Mouse (Mus musculus) left cerebral cortex, adult 18-20 months (tissue): ENCODE data around the gene Prr5. TPM values are rescaled to one million over a fixed set of nuclear protein-coding genes. Genes with fewer than 3 reads are reported as not detected.
A peak's percentile ranks its signal among the peaks of the same experiment; 100 is the strongest.

Experiments
- DNase-seq, 2 experiments: peaks; one replicate each; pipeline ENCODE4 v3.0.0; 2021 to 2022; ENCODE audit warnings: low spot score in 2 of 2, mixed read lengths in 1 of 2
- total RNA-seq, 2 experiments: library from RNA; stranded (reverse); gene quantifications; 2 replicates each; pipeline ENCODE4 v1.2.3; 2021

The Prr5 gene
- total RNA-seq, 2 experiments from 2014 or later = 9.2 to 10.8 TPM

GRCm38 (mm10) chr15:84679794-84680193 is 10.4 kb downstream of the Prr5 start:
- no peak for DNase-seq

- DNase-seq = peak in 1 of 2 experiments; percentile 46
Observed at GRCm38 (mm10) chr15:84680545-84681454, 11.4 kb downstream of the Prr5 start.

GRCm38 (mm10) chr15:84681455-84682193 is 12.2 kb downstream of the Prr5 start:
- no peak for DNase-seq

- DNase-seq = no peak
Observed at GRCm38 (mm10) chr15:84682206-84682605, 12.8 kb downstream of the Prr5 start.

GRCm38 (mm10) chr15:84682821-84683220 is 13.4 kb downstream of the Prr5 start:
- DNase-seq = no peak

GRCm38 (mm10) chr15:84684520-84684919 is 15.1 kb downstream of the Prr5 start:
- DNase-seq = no peak

GRCm38 (mm10) chr15:84685417-84685816 is 16.0 kb downstream of the Prr5 start:
- no peak for DNase-seq

GRCm38 (mm10) chr15:84687904-84688303 is 18.5 kb downstream of the Prr5 start:
- DNase-seq = no peak

GRCm38 (mm10) chr15:84689356-84689755 is 19.9 kb downstream of the Prr5 start:
- no peak for DNase-seq

- no peak for DNase-seq
Observed at GRCm38 (mm10) chr15:84691513-84691912, 22.1 kb downstream of the Prr5 start.

- DNase-seq = no peak
Observed at GRCm38 (mm10) chr15:84692645-84693044, 23.2 kb downstream of the Prr5 start.

GRCm38 (mm10) chr15:84696021-84696420 is 26.6 kb downstream of the Prr5 start:
- DNase-seq = no peak

GRCm38 (mm10) chr15:84697611-84698011 is 28.2 kb downstream of the Prr5 start:
- peak; percentile 25 to 38 for DNase-seq

- DNase-seq = no peak
Observed at GRCm38 (mm10) chr15:84698189-84698588, 28.8 kb downstream of the Prr5 start.

- peak; percentile 42 to 52 for DNase-seq
Observed at GRCm38 (mm10) chr15:84700147-84700794, 30.9 kb downstream of the Prr5 start.

- DNase-seq = no peak
Observed at GRCm38 (mm10) chr15:84701947-84702346, 32.5 kb downstream of the Prr5 start.

GRCm38 (mm10) chr15:84702391-84703345 is 33.2 kb downstream of the Prr5 start:
- DNase-seq = no peak

GRCm38 (mm10) chr15:84703992-84704391 is 34.6 kb downstream of the Prr5 start:
- no peak for DNase-seq

GRCm38 (mm10) chr15:84705351-84705901 is 36.0 kb downstream of the Prr5 start:
- DNase-seq = no peak

- DNase-seq = no peak
Observed at GRCm38 (mm10) chr15:84706983-84707619, 37.7 kb downstream of the Prr5 start.
